8 mouse cellular contexts compared by ENCODE assay signal in genomic region chr7:44951960-44952359, GRCm38 (mm10). TPM values are rescaled to one million over a fixed set of nuclear protein-coding genes. Genes with fewer than 3 reads are reported as not detected.
DNase-seq lines count a peak whose midpoint lies in the region; ATAC-seq and TF ChIP-seq lines count a peak whose summit lies in the region.

No protein-coding gene starts in this region.

- peaks cover 25% of the 10 kb centered on the region for H3K27me3 ChIP-seq in hindbrain, embryonic 15.5 days
- peaks cover 63% of the 10 kb centered on the region for H3K27me3 ChIP-seq in liver, embryonic 12.5 days (replicated peaks)
- peaks cover 25% of the 10 kb centered on the region for H3K27me3 ChIP-seq in myocyte (ENCODE audit: control insufficient read depth, insufficient read depth, insufficient read length)

- H3K4me1 ChIP-seq in hindbrain, embryonic 15.5 days (replicated peaks): peaks cover 21% of the 10 kb centered on the region
- H3K4me1 ChIP-seq in liver, embryonic 12.5 days: peaks cover 20% of the 10 kb centered on the region

- H3K9me3 ChIP-seq in hindbrain, embryonic 15.5 days: no peaks in the 10 kb centered on the region
- H3K9me3 ChIP-seq in liver, embryonic 12.5 days (replicated peaks): no peaks in the 10 kb centered on the region

- peak overlapping the region; percentile 19; the same call in 1 of the 2 replicates for H3K27ac ChIP-seq in hindbrain, embryonic 15.5 days (replicated peaks)
- peak overlapping the region; percentile 76 for H3K27ac ChIP-seq in liver, embryonic 12.5 days

- peak overlapping the region; percentile 50; the same call in 1 of the 2 replicates for H3K9ac ChIP-seq in hindbrain, embryonic 15.5 days
- H3K9ac ChIP-seq in liver, embryonic 12.5 days: peak overlapping the region; percentile 67

- TF ChIP-seq POLR2A in brain, embryonic 14.5 days (IDR thresholded peaks at IDR 0.05; ENCODE audit: borderline replicate concordance, extremely low read depth, insufficient read depth, insufficient read length, poor library complexity, severe bottlenecking): no peak
- TF ChIP-seq POLR2A in myocyte (IDR thresholded peaks at IDR 0.05; ENCODE audit: insufficient read length, low read depth): peak; percentile 46

- no peak for TF ChIP-seq CTCF in brain, embryonic 14.5 days (IDR thresholded peaks at IDR 0.05; ENCODE audit: borderline replicate concordance, extremely low read depth, insufficient read depth, insufficient read length)

- H3K4me2 ChIP-seq in hindbrain, embryonic 15.5 days: peak overlapping the region; percentile 76
- peak overlapping the region; percentile 99 for H3K4me2 ChIP-seq in liver, embryonic 12.5 days
- peak overlapping the region; percentile 95 for H3K4me2 ChIP-seq in myocyte (ENCODE audit: low read depth)

- peak; percentile 27; the same call in 1 of the 2 replicates for ATAC-seq in hindbrain, embryonic 15.5 days (ENCODE audit: low FRiP score, low read depth)
- ATAC-seq in liver, embryonic 12.5 days: peak; percentile 82

- no peak overlapping the region for H3ac ChIP-seq in myocyte (ENCODE audit: control insufficient read depth, insufficient read length)

- 0% methylated on average over 10 of the region's 10 CpGs for WGBS in hindbrain, embryonic 15.5 days
- WGBS in liver, embryonic 12.5 days (ENCODE audit: insufficient replicate concordance): 2% methylated on average over 10 of the region's 10 CpGs

- H3K4me3 ChIP-seq in hindbrain, embryonic 15.5 days: peak overlapping the region; percentile 46
- H3K4me3 ChIP-seq in liver, embryonic 12.5 days: peak overlapping the region; percentile 65
- H3K4me3 ChIP-seq in myocyte: peak overlapping the region; percentile 30

- DNase-seq in MN1 (ENCODE audit: low spot score): peak; percentile 67
- peak; percentile 59 for DNase-seq in brain, embryonic 14.5 days (ENCODE audit: low read depth)
- DNase-seq in gastrocnemius, adult 18-20 months (ENCODE audit: low spot score): peak; percentile 76
- DNase-seq in layer of hippocampus, adult 8-10 months (ENCODE audit: low spot score in 2 of 2): no peak
- DNase-seq in frontal cortex, postnatal 25 days (ENCODE audit: low spot score in 2 of 2): no peak

- H3K79me2 ChIP-seq in myocyte (ENCODE audit: control insufficient read depth, insufficient read depth): no peaks in the 10 kb centered on the region

- H3K36me3 ChIP-seq in hindbrain, embryonic 15.5 days: no peaks in the 10 kb centered on the region
- no peaks in the 10 kb centered on the region for H3K36me3 ChIP-seq in liver, embryonic 12.5 days
- no peaks in the 10 kb centered on the region for H3K36me3 ChIP-seq in myocyte (ENCODE audit: control insufficient read depth, insufficient read depth)

TF ChIP-seq in myocyte, 11 proteins besides CTCF, POLR2A, EP300 and RAD21:
- TF ChIP-seq POLR2AphosphoS2 (IDR thresholded peaks at IDR 0.05; ENCODE audit: insufficient read length, low read depth) (no peak), TCF12 (IDR thresholded peaks at IDR 0.05; ENCODE audit: insufficient read depth, poor library complexity, severe bottlenecking) (no peak), USF1 (IDR thresholded peaks at IDR 0.05; ENCODE audit: low read depth) (no peak), REST (IDR thresholded peaks at IDR 0.05; ENCODE audit: insufficient read depth, insufficient read length) (no peak), SRF (IDR thresholded peaks at IDR 0.05; ENCODE audit: control insufficient read depth, insufficient read length, low read depth) (no peak), MYOG (IDR thresholded peaks at IDR 0.05; ENCODE audit: control insufficient read depth in 1 of 3, insufficient read depth in 1 of 3, insufficient read length in 2 of 3, low read depth in 2 of 3) (no peak), CEBPB (IDR thresholded peaks at IDR 0.05; ENCODE audit: insufficient read depth, poor library complexity, severe bottlenecking) (no peak), MAX (IDR thresholded peaks at IDR 0.05; ENCODE audit: low read depth) (no peak), E2F4 (IDR thresholded peaks at IDR 0.05; ENCODE audit: insufficient read depth) (no peak), MYOD1 (IDR thresholded peaks at IDR 0.05; ENCODE audit: control insufficient read depth in 1 of 3, insufficient read length in 2 of 3, low read depth in 2 of 3) (no peak), TCF3 (IDR thresholded peaks at IDR 0.05; ENCODE audit: insufficient read length, low read depth) (no peak)

RNA-seq across cellular contexts. Expression of gene Tsks, which starts 9.0 kb away (rescaled TPM):
- polyA plus RNA-seq in brain, embryonic 14.5 days (2012; rRNA removed): 0.04 and 0.05 TPM in 2 replicates
- total RNA-seq in gastrocnemius, adult 18-20 months (2021): not detected
- 0.10 and 0.14 TPM in 2 replicates for polyA plus RNA-seq in hindbrain, embryonic 15.5 days (2015; fragmentation: Nextera tagmentation; extraction: Ambion mirVana)
- polyA plus RNA-seq in liver, embryonic 12.5 days (2016; fragmentation: Nextera tagmentation; extraction: Ambion mirVana): 0.33 TPM in 1 of 2 replicates, not detected in the other
- not detected for polyA plus RNA-seq in myocyte (2012; fragmentation: generic; extraction: Trizol)
- total RNA-seq in layer of hippocampus, adult 8-10 months (2022): under 1 TPM; 0.37 to 0.85 (median 0.67) TPM

RNA-seq across cellular contexts. Expression of gene Ap2a1, which starts 22.7 kb away (rescaled TPM):
- 165 and 185 TPM in 2 replicates for polyA plus RNA-seq in brain, embryonic 14.5 days (2012; rRNA removed)
- total RNA-seq in gastrocnemius, adult 18-20 months (2021): 10 to 100 TPM; 59.8 to 64.4 TPM
- 130 and 132 TPM in 2 replicates for polyA plus RNA-seq in hindbrain, embryonic 15.5 days (2015; fragmentation: Nextera tagmentation; extraction: Ambion mirVana)
- polyA plus RNA-seq in liver, embryonic 12.5 days (2016; fragmentation: Nextera tagmentation; extraction: Ambion mirVana): 85.1 and 86.5 TPM in 2 replicates
- 125 TPM for polyA plus RNA-seq in myocyte (2012; fragmentation: generic; extraction: Trizol)
- total RNA-seq in layer of hippocampus, adult 8-10 months (2022): 100 to 1,000 TPM; 274 to 323 (median 303) TPM

RNA-seq across cellular contexts. Expression of gene Cpt1c, which starts 22.7 kb away (rescaled TPM):
- polyA plus RNA-seq in brain, embryonic 14.5 days (2012; rRNA removed): 102 and 135 TPM in 2 replicates
- 1 to 10 TPM in 1 of 2 experiments, under 1 TPM in 1; 0.64 to 1.4 TPM for total RNA-seq in gastrocnemius, adult 18-20 months (2021)
- 56.1 and 58.1 TPM in 2 replicates for polyA plus RNA-seq in hindbrain, embryonic 15.5 days (2015; fragmentation: Nextera tagmentation; extraction: Ambion mirVana)
- polyA plus RNA-seq in liver, embryonic 12.5 days (2016; fragmentation: Nextera tagmentation; extraction: Ambion mirVana): 4.0 and 4.3 TPM in 2 replicates
- polyA plus RNA-seq in myocyte (2012; fragmentation: generic; extraction: Trizol): 2.7 TPM
- total RNA-seq in layer of hippocampus, adult 8-10 months (2022): 100 to 1,000 TPM; 123 to 144 (median 137) TPM

RNA-seq across cellular contexts. Expression of gene Prmt1, which starts 34.4 kb away (rescaled TPM):
- polyA plus RNA-seq in brain, embryonic 14.5 days (2012; rRNA removed): 824 and 992 TPM in 2 replicates
- total RNA-seq in gastrocnemius, adult 18-20 months (2021): 100 to 1,000 TPM; 119 to 139 TPM
- polyA plus RNA-seq in hindbrain, embryonic 15.5 days (2015; fragmentation: Nextera tagmentation; extraction: Ambion mirVana): 584 and 590 TPM in 2 replicates
- polyA plus RNA-seq in liver, embryonic 12.5 days (2016; fragmentation: Nextera tagmentation; extraction: Ambion mirVana): 248 and 262 TPM in 2 replicates
- 729 TPM for polyA plus RNA-seq in myocyte (2012; fragmentation: generic; extraction: Trizol)
- 100 to 1,000 TPM; 167 to 173 (median 172) TPM for total RNA-seq in layer of hippocampus, adult 8-10 months (2022)

RNA-seq across cellular contexts. Expression of gene Irf3, which starts 45.5 kb away (rescaled TPM):
- 84.4 and 130 TPM in 2 replicates for polyA plus RNA-seq in brain, embryonic 14.5 days (2012; rRNA removed)
- total RNA-seq in gastrocnemius, adult 18-20 months (2021): 10 to 100 TPM; 15.0 to 19.1 TPM
- 57.4 and 58.1 TPM in 2 replicates for polyA plus RNA-seq in hindbrain, embryonic 15.5 days (2015; fragmentation: Nextera tagmentation; extraction: Ambion mirVana)
- polyA plus RNA-seq in liver, embryonic 12.5 days (2016; fragmentation: Nextera tagmentation; extraction: Ambion mirVana): 50.4 and 55.9 TPM in 2 replicates
- polyA plus RNA-seq in myocyte (2012; fragmentation: generic; extraction: Trizol): 45.1 TPM
- total RNA-seq in layer of hippocampus, adult 8-10 months (2022): 10 to 100 TPM; 42.1 to 52.0 (median 45.0) TPM

Comparison
In these comparisons a context has a peak if more than half of its experiments do, and no peak if none do; other contexts are left out.
1. DNase-seq: peak in MN1 (single experiment), brain, embryonic 14.5 days (single experiment) and gastrocnemius, adult 18-20 months (single experiment); none in layer of hippocampus, adult 8-10 months (0 of 2) and frontal cortex, postnatal 25 days (0 of 2).
2. RNA of gene Cpt1c, which starts 22.7 kb away (polyA plus RNA-seq): 102 to 135 TPM in brain, embryonic 14.5 days and 56.1 to 58.1 TPM in hindbrain, embryonic 15.5 days; 4.0 to 4.3 TPM in liver, embryonic 12.5 days and 2.7 TPM in myocyte (single experiment); every median in the first group is over 10 times any median in the second.
3. Peak in every context shown above with its lines, with median percentiles within 50 percentile points of each other: H3K4me2 ChIP-seq and H3K4me3 ChIP-seq.